Mouse (Mus musculus) embryonic facial prominence, embryonic 15.5 days (tissue): ENCODE measurements around the gene Tsen2. TPM values are rescaled to one million over a fixed set of nuclear protein-coding genes. Genes with fewer than 3 reads are reported as not detected.
A peak's percentile ranks its signal among the peaks of the same experiment; 100 is the strongest.

ENCODE experiments used
- ATAC-seq: fragments of 200-750 bp; cut with Nextera tagmentation; 2 replicates; pipeline ENCODE4 v1.8.0; 2017; ENCODE audit warnings: low read depth, moderate TSS enrichment; ENCODE audit not compliant: insufficient number of reproducible peaks, low FRiP score, low TSS enrichment
- H3K27ac ChIP-seq: fragments of 300-500 bp; sonication (generic); replicated peaks from 2 replicates; pipeline ENCODE4 v1.5.1; 2015; ENCODE audit warnings: mild to moderate bottlenecking, inconsistent platforms
- H3K27me3 ChIP-seq: fragments of 300-500 bp; sonication (generic); 2 replicates; pipeline ENCODE4 v1.6.1; 2015; ENCODE audit warnings: inconsistent platforms
- H3K36me3 ChIP-seq: fragments of 300-500 bp; sonication (generic); 2 replicates; pipeline ENCODE4 v1.6.1; 2015; ENCODE audit warnings: mild to moderate bottlenecking, inconsistent platforms
- H3K4me1 ChIP-seq: fragments of 300-500 bp; sonication (generic); 2 replicates; pipeline ENCODE4 v1.6.1; 2015; ENCODE audit warnings: inconsistent platforms
- H3K4me2 ChIP-seq: fragments of 300-500 bp; sonication (generic); replicated peaks from 2 replicates; pipeline ENCODE4 v1.6.1; 2015; ENCODE audit warnings: mild to moderate bottlenecking, inconsistent platforms
- H3K4me3 ChIP-seq: fragments of 300-500 bp; sonication (generic); replicated peaks from 2 replicates; pipeline ENCODE4 v1.5.1; 2015; ENCODE audit warnings: mild to moderate bottlenecking, inconsistent platforms
- H3K9ac ChIP-seq: fragments of 300-500 bp; sonication (generic); 2 replicates; pipeline ENCODE4 v1.6.1; 2015; ENCODE audit warnings: inconsistent platforms
- H3K9me3 ChIP-seq: fragments of 300-500 bp; sonication (generic); replicated peaks from 2 replicates; pipeline ENCODE4 v1.6.1; 2016; ENCODE audit warnings: inconsistent platforms
- whole genome bisulfite sequencing: fragments of 180-500 bp; shearing (Covaris S2); methylation state at CpG from one replicate; pipeline ENCODE4 v1.1.7; 2015; 5-methylcytosine and 5-hydroxymethylcytosine counted together
- polyA plus RNA-seq: library from polyadenylated mRNA; unstranded; fragments of >200 nt; fragmentation: Nextera tagmentation; extraction: Ambion mirVana; gene quantifications from 2 replicates; pipeline ENCODE4 v1.2.1, GENCODE M21; 2015

Gene Tsen2
- polyA plus RNA-seq, 1 experiment from 2014 or later: 31.5 TPM

- H3K9ac ChIP-seq: no peak overlapping the region
- no peak overlapping the region for H3K4me3 ChIP-seq
- H3K4me2 ChIP-seq: no peak overlapping the region
- H3K27me3 ChIP-seq: no peaks in the 10 kb centered on the region
- 45% methylated on average over 6 of the region's 6 CpGs for WGBS
- H3K36me3 ChIP-seq: no peaks in the 10 kb centered on the region
- H3K9me3 ChIP-seq: no peaks in the 10 kb centered on the region
- ATAC-seq: 0 out of 2 replicates have a peak, but pooled peaks have one; percentile 20
- H3K4me1 ChIP-seq: peaks cover 20% of the 10 kb centered on the region; the same call in 1 of the 2 replicates
- peak overlapping the region; percentile 34; the same call in 1 of the 2 replicates for H3K27ac ChIP-seq
Measured at GRCm38 (mm10) chr6:115541676-115542275, 2.7 kb upstream of the Tsen2 start.

- Histone ChIP-seq H3K4me3 (no peak overlapping the region), H3K9ac (no peak overlapping the region), H3K9me3 (no peaks in the 10 kb centered on the region), H3K36me3 (no peaks in the 10 kb centered on the region), H3K4me2 (no peak overlapping the region), H3K4me1 (peaks cover 20% of the 10 kb centered on the region; the same call in 1 of the 2 replicates), H3K27me3 (no peaks in the 10 kb centered on the region), H3K27ac (no peak overlapping the region)
- ATAC-seq: no peak
- WGBS: 44% methylated on average over 3 of the region's 3 CpGs
Measured at GRCm38 (mm10) chr6:115542341-115542740, 2.1 kb upstream of the Tsen2 start.

- Histone ChIP-seq H3K27ac (no peak overlapping the region), H3K9me3 (no peaks in the 10 kb centered on the region), H3K4me2 (no peak overlapping the region), H3K4me1 (peaks cover 13% of the 10 kb centered on the region; the same call in 1 of the 2 replicates), H3K4me3 (no peak overlapping the region), H3K27me3 (no peaks in the 10 kb centered on the region), H3K36me3 (peaks cover 28% of the 10 kb centered on the region), H3K9ac (no peak overlapping the region)
- ATAC-seq: no peak
- 87% methylated on average over 5 of the region's 5 CpGs for WGBS
Measured at GRCm38 (mm10) chr6:115546276-115546675, 1.8 kb downstream of the Tsen2 start.

- Histone ChIP-seq H3K9me3 (no peaks in the 10 kb centered on the region), H3K4me1 (no peaks in the 10 kb centered on the region), H3K4me3 (no peak overlapping the region), H3K27ac (no peak overlapping the region), H3K9ac (no peak overlapping the region), H3K27me3 (no peaks in the 10 kb centered on the region), H3K36me3 (peaks cover 74% of the 10 kb centered on the region), H3K4me2 (no peak overlapping the region)
- WGBS: 57% methylated on average over 5 of the region's 5 CpGs
- ATAC-seq: no peak
Measured at GRCm38 (mm10) chr6:115555485-115555884, 11.0 kb downstream of the Tsen2 start.

- Histone ChIP-seq H3K4me1 (no peaks in the 10 kb centered on the region), H3K9ac (no peak overlapping the region), H3K4me3 (no peak overlapping the region), H3K36me3 (peaks cover 76% of the 10 kb centered on the region), H3K27me3 (no peaks in the 10 kb centered on the region), H3K4me2 (no peak overlapping the region), H3K27ac (no peak overlapping the region), H3K9me3 (no peaks in the 10 kb centered on the region)
- ATAC-seq: no peak
- 90% methylated on average over 2 of the region's 2 CpGs for WGBS
Measured at GRCm38 (mm10) chr6:115558176-115558575, 13.7 kb downstream of the Tsen2 start.

- Histone ChIP-seq H3K9me3 (no peaks in the 10 kb centered on the region), H3K9ac (no peak overlapping the region), H3K4me3 (no peak overlapping the region), H3K27me3 (no peaks in the 10 kb centered on the region), H3K27ac (no peak overlapping the region), H3K4me2 (no peak overlapping the region), H3K36me3 (peaks cover 66% of the 10 kb centered on the region), H3K4me1 (no peaks in the 10 kb centered on the region)
- ATAC-seq: no peak; the same call in 1 of the 2 replicates
- WGBS: 79% methylated on average over 21 of the region's 21 CpGs
Measured at GRCm38 (mm10) chr6:115559651-115560632, 15.5 kb downstream of the Tsen2 start.

- H3K9ac ChIP-seq: no peak overlapping the region
- no peaks in the 10 kb centered on the region for H3K9me3 ChIP-seq
- WGBS: 87% methylated on average over 6 of the region's 6 CpGs
- no peak for ATAC-seq
- H3K4me1 ChIP-seq: no peaks in the 10 kb centered on the region
- H3K4me3 ChIP-seq: no peak overlapping the region
- H3K27ac ChIP-seq: no peak overlapping the region
- no peak overlapping the region for H3K4me2 ChIP-seq
- peaks cover 84% of the 10 kb centered on the region for H3K36me3 ChIP-seq
- no peaks in the 10 kb centered on the region for H3K27me3 ChIP-seq
Measured at GRCm38 (mm10) chr6:115565479-115566045, 21.1 kb downstream of the Tsen2 start.

- Histone ChIP-seq H3K27me3 (no peaks in the 10 kb centered on the region), H3K9ac (no peak overlapping the region), H3K4me2 (no peak overlapping the region), H3K36me3 (peaks cover 55% of the 10 kb centered on the region), H3K9me3 (no peaks in the 10 kb centered on the region), H3K4me3 (no peak overlapping the region), H3K4me1 (no peaks in the 10 kb centered on the region), H3K27ac (no peak overlapping the region)
- ATAC-seq: no peak
- WGBS: 87% methylated on average over 7 of the region's 7 CpGs
Measured at GRCm38 (mm10) chr6:115574171-115574570, 29.7 kb downstream of the Tsen2 start.

- no peaks in the 10 kb centered on the region for H3K9me3 ChIP-seq
- no peak overlapping the region for H3K9ac ChIP-seq
- H3K36me3 ChIP-seq: peaks cover 47% of the 10 kb centered on the region
- H3K27me3 ChIP-seq: no peaks in the 10 kb centered on the region
- ATAC-seq: no peak
- H3K4me2 ChIP-seq: no peak overlapping the region
- no peak overlapping the region for H3K4me3 ChIP-seq
- no peak overlapping the region for H3K27ac ChIP-seq
- H3K4me1 ChIP-seq: no peaks in the 10 kb centered on the region
- WGBS: 80% methylated on average over 5 of the region's 5 CpGs
Measured at GRCm38 (mm10) chr6:115577407-115577806, 32.9 kb downstream of the Tsen2 start.

GRCm38 (mm10) chr6:115577941-115578340 is 33.5 kb downstream of the Tsen2 start:
- Histone ChIP-seq H3K9me3 (no peaks in the 10 kb centered on the region), H3K27me3 (no peaks in the 10 kb centered on the region), H3K27ac (no peak overlapping the region), H3K4me1 (no peaks in the 10 kb centered on the region), H3K4me2 (no peak overlapping the region), H3K36me3 (peaks cover 47% of the 10 kb centered on the region), H3K4me3 (no peak overlapping the region), H3K9ac (no peak overlapping the region)
- ATAC-seq: no peak
- 90% methylated on average over 9 of the region's 9 CpGs for WGBS

GRCm38 (mm10) chr6:115580810-115581209 is 36.3 kb downstream of the Tsen2 start:
- H3K4me1 ChIP-seq: no peaks in the 10 kb centered on the region
- no peaks in the 10 kb centered on the region for H3K27me3 ChIP-seq
- H3K4me3 ChIP-seq: no peak overlapping the region
- H3K9me3 ChIP-seq: no peaks in the 10 kb centered on the region
- no peak overlapping the region for H3K27ac ChIP-seq
- no peak overlapping the region for H3K9ac ChIP-seq
- ATAC-seq: no peak
- H3K4me2 ChIP-seq: no peak overlapping the region
- peaks cover 45% of the 10 kb centered on the region for H3K36me3 ChIP-seq
- whole genome bisulfite sequencing: 77% methylated on average over 3 of the region's 3 CpGs
